Mouse (Mus musculus) olfactory bulb, adult 2 months (tissue): Measurements from ENCODE around the gene C1rl. TPM values are rescaled to one million over a fixed set of nuclear protein-coding genes. Genes with fewer than 3 reads are reported as not detected.

Source experiments
- H3K27ac ChIP-seq: fragments of 200-500 bp; 2 replicates; pipeline ENCODE4 v1.5.1; 2012; ENCODE audit warnings: low read depth, low read length; ENCODE audit not compliant: insufficient read depth
- H3K4me1 ChIP-seq: fragments of 200-500 bp; 2 replicates; pipeline ENCODE4 v1.6.1; 2012; ENCODE audit warnings: low read length; ENCODE audit not compliant: control insufficient read depth, insufficient read depth
- H3K4me3 ChIP-seq: fragments of 200-500 bp; 2 replicates; pipeline ENCODE4 v1.5.1; 2012; ENCODE audit warnings: mild to moderate bottlenecking, low read depth, low read length, moderate library complexity; ENCODE audit not compliant: insufficient read depth
- CTCF ChIP-seq: fragments of 200-500 bp; IDR thresholded peaks from 2 replicates; pipeline ENCODE4 v1.5.1; 2012; ENCODE audit warnings: low read depth, mild to moderate bottlenecking, low read length, moderate library complexity; ENCODE audit not compliant: insufficient read depth
- POLR2A ChIP-seq: fragments of 200-500 bp; IDR thresholded peaks from 2 replicates; pipeline ENCODE4 v1.6.1; 2012; ENCODE audit warnings: mild to moderate bottlenecking, low read depth, low read length, moderate library complexity; ENCODE audit not compliant: insufficient read depth
- WGBS: fragments of 180-500 bp; shearing (Covaris S2); methylation state at CpG from one replicate; pipeline ENCODE4 v1.1.7; 2018; 5-methylcytosine and 5-hydroxymethylcytosine counted together
- polyA plus RNA-seq: library from polyadenylated mRNA; stranded (reverse); fragments of >200 nt; gene quantifications from 2 replicates; pipeline ENCODE4 v1.2.4, GENCODE M21; 2012; ENCODE audit warnings: low replicate concordance; ENCODE audit not compliant: missing spikeins, insufficient read depth, insufficient read length

C1rl gene
- polyA plus RNA-seq = not detected in 2 replicates

- H3K4me3 ChIP-seq = no peak within 1 kb of the TSS
- TF ChIP-seq POLR2A (no peak), CTCF (peak; percentile 38; the same call in 1 of the 2 replicates)
- H3K4me1 ChIP-seq = no peaks in the 10 kb centered on the region
- WGBS = 54% methylated on average over 4 of the region's 4 CpGs
- H3K27ac ChIP-seq = no peak within 1 kb of the TSS
Observed at GRCm38 (mm10) chr6:124492842-124493561, at the start of gene C1rl. Gene C1rl (plus strand): TSS chr6:124493113.

GRCm38 (mm10) chr6:124443338-124443737 is 49.6 kb upstream of the C1rl start:
- H3K27ac ChIP-seq = no peak overlapping the region
- no peaks in the 10 kb centered on the region for H3K4me1 ChIP-seq
- H3K4me3 ChIP-seq = no peak overlapping the region
- 90% methylated on average over 2 of the region's 2 CpGs for WGBS
- TF ChIP-seq POLR2A (no peak), CTCF (no peak)

GRCm38 (mm10) chr6:124446024-124446423 is 46.9 kb upstream of the C1rl start:
- H3K4me3 ChIP-seq = no peak overlapping the region
- TF ChIP-seq POLR2A = no peak
- TF ChIP-seq CTCF = no peak
- WGBS = 93% methylated on average over 2 of the region's 2 CpGs
- no peak overlapping the region for H3K27ac ChIP-seq
- H3K4me1 ChIP-seq = no peaks in the 10 kb centered on the region

GRCm38 (mm10) chr6:124446459-124446858 is 46.5 kb upstream of the C1rl start:
- Histone ChIP-seq H3K27ac (no peak overlapping the region), H3K4me3 (no peak overlapping the region), H3K4me1 (no peaks in the 10 kb centered on the region)
- 97% methylated on average over 9 of the region's 9 CpGs for WGBS
- TF ChIP-seq CTCF (no peak), POLR2A (no peak)

GRCm38 (mm10) chr6:124447356-124447755 is 45.6 kb upstream of the C1rl start:
- Histone ChIP-seq H3K4me1 (peaks cover 3% of the 10 kb centered on the region; the same call in 1 of the 2 replicates), H3K4me3 (no peak overlapping the region), H3K27ac (no peak overlapping the region)
- no peak for TF ChIP-seq CTCF
- TF ChIP-seq POLR2A = no peak
- 90% methylated on average over 2 of the region's 2 CpGs for WGBS

- no peak overlapping the region for H3K27ac ChIP-seq
- 73% methylated on average over 10 of the region's 10 CpGs for WGBS
- no peak overlapping the region for H3K4me3 ChIP-seq
- H3K4me1 ChIP-seq = peaks cover 3% of the 10 kb centered on the region; the same call in 1 of the 2 replicates
- TF ChIP-seq POLR2A (no peak), CTCF (no peak)
Observed at GRCm38 (mm10) chr6:124448186-124448852, 44.6 kb upstream of the C1rl start.

GRCm38 (mm10) chr6:124448959-124449667 is 43.8 kb upstream of the C1rl start:
- TF ChIP-seq POLR2A (no peak), CTCF (no peak)
- H3K4me1 ChIP-seq = peaks cover 3% of the 10 kb centered on the region; the same call in 1 of the 2 replicates
- no peak overlapping the region for H3K27ac ChIP-seq
- 93% methylated on average over 16 of the region's 16 CpGs for WGBS
- no peak overlapping the region for H3K4me3 ChIP-seq

GRCm38 (mm10) chr6:124449668-124450383 is 43.1 kb upstream of the C1rl start:
- TF ChIP-seq POLR2A = no peak
- TF ChIP-seq CTCF = no peak
- WGBS = 87% methylated on average over 18 of the region's 18 CpGs

GRCm38 (mm10) chr6:124451995-124452394 is 40.9 kb upstream of the C1rl start:
- TF ChIP-seq POLR2A = no peak
- no peak for TF ChIP-seq CTCF
- WGBS = 72% methylated on average over 3 of the region's 3 CpGs
- H3K4me3 ChIP-seq = no peak overlapping the region

More at GRCm38 (mm10) chr6:124449668-124450383, 43.1 kb upstream of the C1rl start:
- Histone ChIP-seq H3K4me1 (peaks cover 3% of the 10 kb centered on the region; the same call in 1 of the 2 replicates), H3K27ac (no peak overlapping the region), H3K4me3 (no peak overlapping the region)

More at GRCm38 (mm10) chr6:124451995-124452394, 40.9 kb upstream of the C1rl start:
- Histone ChIP-seq H3K27ac (no peak overlapping the region), H3K4me1 (peaks cover 3% of the 10 kb centered on the region; the same call in 1 of the 2 replicates)
